Mouse (Mus musculus): ENCODE data around the gene Klhl35. TPM values are rescaled to one million over a fixed set of nuclear protein-coding genes. Genes with fewer than 3 reads are reported as not detected.

Gene Klhl35
- polyA plus RNA-seq, 1 experiment from 2014 or later, result 0.62 TPM

GRCm38 (mm10) chr7:99436530-99436929 lies 29.3 kb upstream of the Klhl35 start:
- no peaks in the 10 kb centered on the region for H3K9me3 ChIP-seq
- peaks cover 29% of the 10 kb centered on the region for H3K4me1 ChIP-seq (replicated peaks)
- H3K9ac ChIP-seq, result no peak overlapping the region
- 27% methylated on average over 4 of the region's 4 CpGs for WGBS
- no peak overlapping the region for H3K4me3 ChIP-seq (replicated peaks)
- no peaks in the 10 kb centered on the region for H3K27me3 ChIP-seq (replicated peaks)
- ATAC-seq, result no peak
- no peak overlapping the region for H3K27ac ChIP-seq
- no peak overlapping the region for H3K4me2 ChIP-seq (replicated peaks)
- no peaks in the 10 kb centered on the region for H3K36me3 ChIP-seq

- Histone ChIP-seq H3K4me1 (replicated peaks) (peaks cover 27% of the 10 kb centered on the region), H3K9ac (no peak overlapping the region), H3K36me3 (no peaks in the 10 kb centered on the region), H3K4me2 (replicated peaks) (no peak overlapping the region), H3K9me3 (no peaks in the 10 kb centered on the region), H3K27me3 (replicated peaks) (no peaks in the 10 kb centered on the region), H3K4me3 (replicated peaks) (no peak overlapping the region), H3K27ac (no peak overlapping the region)
- 79% methylated on average over 10 of the region's 10 CpGs for WGBS
- no peak for ATAC-seq
These were observed 26.9 kb upstream of the Klhl35 start for GRCm38 (mm10) chr7:99438881-99439280.

GRCm38 (mm10) chr7:99441534-99442072 lies 24.2 kb upstream of the Klhl35 start:
- Histone ChIP-seq H3K9ac (no peak overlapping the region), H3K9me3 (no peaks in the 10 kb centered on the region), H3K4me3 (replicated peaks) (no peak overlapping the region), H3K4me2 (replicated peaks) (no peak overlapping the region), H3K4me1 (replicated peaks) (peaks cover 19% of the 10 kb centered on the region), H3K27me3 (replicated peaks) (no peaks in the 10 kb centered on the region), H3K27ac (peak overlapping the region; percentile 49), H3K36me3 (no peaks in the 10 kb centered on the region)
- WGBS, result 23% methylated on average over 6 of the region's 6 CpGs
- peak; percentile 71 for ATAC-seq

- Histone ChIP-seq H3K4me3 (replicated peaks) (no peak overlapping the region), H3K27me3 (replicated peaks) (no peaks in the 10 kb centered on the region), H3K9me3 (no peaks in the 10 kb centered on the region), H3K4me1 (replicated peaks) (peaks cover 13% of the 10 kb centered on the region), H3K36me3 (no peaks in the 10 kb centered on the region), H3K27ac (peak overlapping the region; percentile 44; the same call in 1 of the 2 replicates), H3K4me2 (replicated peaks) (no peak overlapping the region), H3K9ac (no peak overlapping the region)
- ATAC-seq, result no peak
- 63% methylated on average over 5 of the region's 5 CpGs for WGBS
These were observed 22.6 kb upstream of the Klhl35 start for GRCm38 (mm10) chr7:99443164-99443563.

GRCm38 (mm10) chr7:99444012-99444411 lies 21.8 kb upstream of the Klhl35 start:
- H3K4me1 ChIP-seq (replicated peaks), result peaks cover 13% of the 10 kb centered on the region
- no peak for ATAC-seq
- H3K4me3 ChIP-seq (replicated peaks), result no peak overlapping the region
- no peaks in the 10 kb centered on the region for H3K27me3 ChIP-seq (replicated peaks)
- H3K9ac ChIP-seq, result no peak overlapping the region
- no peak overlapping the region for H3K27ac ChIP-seq
- WGBS, result 64% methylated on average over 6 of the region's 6 CpGs
- H3K36me3 ChIP-seq, result no peaks in the 10 kb centered on the region
- H3K9me3 ChIP-seq, result no peaks in the 10 kb centered on the region
- H3K4me2 ChIP-seq (replicated peaks), result no peak overlapping the region

GRCm38 (mm10) chr7:99445833-99446232 lies 20.0 kb upstream of the Klhl35 start:
- WGBS, result 82% methylated on average over 2 of the region's 2 CpGs

GRCm38 (mm10) chr7:99447323-99447722 lies 18.5 kb upstream of the Klhl35 start:
- 90% methylated on average over 5 of the region's 5 CpGs for WGBS
- no peak overlapping the region for H3K27ac ChIP-seq

More at GRCm38 (mm10) chr7:99445833-99446232, 20.0 kb upstream of the Klhl35 start:
- H3K4me1 ChIP-seq (replicated peaks), result peaks cover 13% of the 10 kb centered on the region
- no peaks in the 10 kb centered on the region for H3K36me3 ChIP-seq
- H3K27ac ChIP-seq, result no peak overlapping the region
- no peaks in the 10 kb centered on the region for H3K9me3 ChIP-seq
- no peak overlapping the region for H3K4me3 ChIP-seq (replicated peaks)
- ATAC-seq, result no peak
- no peak overlapping the region for H3K4me2 ChIP-seq (replicated peaks)
- H3K9ac ChIP-seq, result no peak overlapping the region
- H3K27me3 ChIP-seq (replicated peaks), result no peaks in the 10 kb centered on the region

GRCm38 (mm10) chr7:99448619-99449018 lies 17.2 kb upstream of the Klhl35 start:
- no peaks in the 10 kb centered on the region for H3K36me3 ChIP-seq
- WGBS, result 72% methylated on average over 5 of the region's 5 CpGs
- no peak for ATAC-seq

More at GRCm38 (mm10) chr7:99447323-99447722, 18.5 kb upstream of the Klhl35 start:
- Histone ChIP-seq H3K4me3 (replicated peaks) (no peak overlapping the region), H3K27me3 (replicated peaks) (no peaks in the 10 kb centered on the region), H3K9ac (no peak overlapping the region), H3K4me1 (replicated peaks) (no peaks in the 10 kb centered on the region), H3K36me3 (no peaks in the 10 kb centered on the region), H3K4me2 (replicated peaks) (no peak overlapping the region), H3K9me3 (no peaks in the 10 kb centered on the region)
- ATAC-seq, result no peak

GRCm38 (mm10) chr7:99449063-99449462 lies 16.7 kb upstream of the Klhl35 start:
- ATAC-seq, result no peak
- Histone ChIP-seq H3K36me3 (no peaks in the 10 kb centered on the region), H3K27ac (no peak overlapping the region), H3K27me3 (replicated peaks) (no peaks in the 10 kb centered on the region), H3K9me3 (no peaks in the 10 kb centered on the region), H3K9ac (no peak overlapping the region), H3K4me2 (replicated peaks) (no peak overlapping the region), H3K4me1 (replicated peaks) (no peaks in the 10 kb centered on the region), H3K4me3 (replicated peaks) (no peak overlapping the region)
- 62% methylated on average over 8 of the region's 8 CpGs for WGBS

More at GRCm38 (mm10) chr7:99448619-99449018, 17.2 kb upstream of the Klhl35 start:
- no peak overlapping the region for H3K4me3 ChIP-seq (replicated peaks)
- H3K4me1 ChIP-seq (replicated peaks), result no peaks in the 10 kb centered on the region
- H3K4me2 ChIP-seq (replicated peaks), result no peak overlapping the region
- H3K9ac ChIP-seq, result no peak overlapping the region
- H3K27me3 ChIP-seq (replicated peaks), result no peaks in the 10 kb centered on the region
- H3K9me3 ChIP-seq, result no peaks in the 10 kb centered on the region
- no peak overlapping the region for H3K27ac ChIP-seq

GRCm38 (mm10) chr7:99449751-99450150 lies 16.1 kb upstream of the Klhl35 start:
- Histone ChIP-seq H3K4me3 (replicated peaks) (no peak overlapping the region), H3K36me3 (no peaks in the 10 kb centered on the region), H3K27me3 (replicated peaks) (no peaks in the 10 kb centered on the region), H3K9me3 (no peaks in the 10 kb centered on the region), H3K4me1 (replicated peaks) (no peaks in the 10 kb centered on the region), H3K4me2 (replicated peaks) (no peak overlapping the region), H3K27ac (no peak overlapping the region), H3K9ac (no peak overlapping the region)
- no peak for ATAC-seq
- 71% methylated on average over 3 of the region's 3 CpGs for WGBS

GRCm38 (mm10) chr7:99450703-99451102 lies 15.1 kb upstream of the Klhl35 start:
- no peak overlapping the region for H3K9ac ChIP-seq
- WGBS, result 1% methylated on average over 3 of the region's 3 CpGs
- H3K27ac ChIP-seq, result no peak overlapping the region
- ATAC-seq, result peak; percentile 60
- no peaks in the 10 kb centered on the region for H3K9me3 ChIP-seq
- H3K4me3 ChIP-seq (replicated peaks), result no peak overlapping the region
- H3K4me2 ChIP-seq (replicated peaks), result no peak overlapping the region
- H3K36me3 ChIP-seq, result no peaks in the 10 kb centered on the region
- H3K27me3 ChIP-seq (replicated peaks), result no peaks in the 10 kb centered on the region
- no peaks in the 10 kb centered on the region for H3K4me1 ChIP-seq (replicated peaks)

- H3K27me3 ChIP-seq (replicated peaks), result no peaks in the 10 kb centered on the region
- H3K4me2 ChIP-seq (replicated peaks), result no peak overlapping the region
- H3K9me3 ChIP-seq, result no peaks in the 10 kb centered on the region
- H3K9ac ChIP-seq, result no peak overlapping the region
- H3K4me3 ChIP-seq (replicated peaks), result no peak overlapping the region
- no peak overlapping the region for H3K27ac ChIP-seq
- no peak for ATAC-seq
- no peaks in the 10 kb centered on the region for H3K4me1 ChIP-seq (replicated peaks)
- WGBS, result 85% methylated on average over 7 of the region's 7 CpGs
- H3K36me3 ChIP-seq, result no peaks in the 10 kb centered on the region
These were observed 12.9 kb upstream of the Klhl35 start for GRCm38 (mm10) chr7:99452859-99453258.

- WGBS, result 85% methylated on average over 4 of the region's 4 CpGs
- H3K27ac ChIP-seq, result no peak overlapping the region
These were observed 11.8 kb upstream of the Klhl35 start for GRCm38 (mm10) chr7:99454044-99454443.

More at GRCm38 (mm10) chr7:99454044-99454443, 11.8 kb upstream of the Klhl35 start:
- Histone ChIP-seq H3K4me2 (replicated peaks) (no peak overlapping the region), H3K9ac (no peak overlapping the region), H3K27me3 (replicated peaks) (no peaks in the 10 kb centered on the region), H3K36me3 (0 out of 2 replicates have a peak, but pooled peaks cover 2% of the 10 kb centered on the region), H3K4me3 (replicated peaks) (no peak overlapping the region), H3K4me1 (replicated peaks) (no peaks in the 10 kb centered on the region), H3K9me3 (no peaks in the 10 kb centered on the region)
- ATAC-seq, result no peak

All from intestine, embryonic 15.5 days (tissue).